Mouse (Mus musculus) adrenal gland, postnatal 36 days (tissue): ENCODE measurements around the gene Nsg1. TPM values are rescaled to one million over a fixed set of nuclear protein-coding genes. Genes with fewer than 3 reads are reported as not detected.

Source experiments
- DNase-seq, 2 experiments: peaks; one replicate each; pipeline ENCODE4 v3.0.0; 2021; ENCODE audit warnings: mixed read lengths in 1 of 2
- long read RNA-seq, 2 experiments: library from polyadenylated mRNA; stranded (forward); transcript quantifications; one replicate each; pipeline ENCODE4 v2.0.0; 2021; ENCODE audit warnings: borderline sequencing depth in 2 of 2
- total RNA-seq, 2 experiments: library from RNA; stranded (reverse); gene quantifications; 2 replicates each; pipeline ENCODE4 v1.2.3; 2021

Nsg1 gene
- 10 to 100 TPM; 43.2 to 53.4 TPM for total RNA-seq
- long read RNA-seq, experiment 1, transcript Nsg1-201 (5 exons, 2,581 nt), result major isoform, 81 of 99 reads
- long read RNA-seq, experiment 1, partial matches to known transcripts, result 4 of 99 reads
- long read RNA-seq, experiment 1, other reads (novel, unspliced or antisense), result 13 of 99 reads
- long read RNA-seq, experiment 2, transcript Nsg1-201 (5 exons, 2,581 nt), result major isoform, 28 of 37 reads
- long read RNA-seq, experiment 2, partial matches to known transcripts, result 3 of 37 reads
- long read RNA-seq, experiment 2, other reads (novel, unspliced or antisense), result 5 of 37 reads

- no peak for DNase-seq
Measured at GRCm38 (mm10) chr5:38159634-38160413, at the start of gene Nsg1. Gene Nsg1, minus strand, starts transcription at chr5:38159907.

DNA sequence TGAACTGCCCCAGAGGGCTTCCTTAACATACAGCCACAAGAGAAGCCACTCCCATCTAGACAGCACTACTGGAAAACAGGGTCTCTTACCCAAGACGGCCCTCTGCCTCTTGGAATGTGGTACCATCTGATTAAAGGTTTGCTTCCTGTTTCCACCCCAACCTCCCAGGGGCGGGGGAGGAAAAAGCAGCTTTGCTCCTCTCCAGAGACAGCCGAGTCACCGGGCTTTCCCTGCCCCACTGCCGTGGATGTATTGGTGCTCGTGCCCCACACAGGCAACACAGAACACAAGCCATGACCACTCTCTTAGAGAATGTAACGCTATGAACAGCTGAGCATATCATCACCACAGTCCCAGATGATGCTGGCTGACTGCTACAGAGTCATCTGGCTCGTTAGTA, 49.3 kb upstream of the Nsg1 start:
- no peak for DNase-seq

DNA sequence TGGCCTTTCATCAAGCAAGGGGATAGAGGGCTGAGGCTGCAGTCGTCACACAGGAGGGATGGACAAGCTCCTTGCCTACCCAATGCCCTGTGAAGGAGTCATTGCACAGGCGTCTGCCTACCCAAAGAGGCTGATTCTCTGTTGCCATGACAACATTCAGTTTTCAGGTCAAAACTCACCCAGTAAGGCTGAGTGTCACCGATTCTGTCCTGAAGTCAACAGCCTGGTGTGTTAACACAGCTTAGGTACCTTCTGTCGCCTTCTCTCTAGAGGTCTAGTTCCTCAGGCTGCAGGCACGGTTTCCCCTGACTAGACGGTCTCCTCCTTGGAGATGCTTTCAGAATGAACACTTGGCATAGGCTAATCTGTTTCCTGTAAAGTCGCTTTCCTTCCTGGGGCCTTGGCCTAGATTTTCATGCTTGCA, 45.6 kb upstream of the Nsg1 start:
- no peak for DNase-seq

- DNase-seq, result peak; percentile 25 to 43
Measured at GRCm38 (mm10) chr5:38199686-38200085, 40.0 kb upstream of the Nsg1 start.

GRCm38 (mm10) chr5:38197482-38197823, 37.7 kb upstream of the Nsg1 start:
- DNase-seq, result peak; percentile 86 to 89

DNA sequence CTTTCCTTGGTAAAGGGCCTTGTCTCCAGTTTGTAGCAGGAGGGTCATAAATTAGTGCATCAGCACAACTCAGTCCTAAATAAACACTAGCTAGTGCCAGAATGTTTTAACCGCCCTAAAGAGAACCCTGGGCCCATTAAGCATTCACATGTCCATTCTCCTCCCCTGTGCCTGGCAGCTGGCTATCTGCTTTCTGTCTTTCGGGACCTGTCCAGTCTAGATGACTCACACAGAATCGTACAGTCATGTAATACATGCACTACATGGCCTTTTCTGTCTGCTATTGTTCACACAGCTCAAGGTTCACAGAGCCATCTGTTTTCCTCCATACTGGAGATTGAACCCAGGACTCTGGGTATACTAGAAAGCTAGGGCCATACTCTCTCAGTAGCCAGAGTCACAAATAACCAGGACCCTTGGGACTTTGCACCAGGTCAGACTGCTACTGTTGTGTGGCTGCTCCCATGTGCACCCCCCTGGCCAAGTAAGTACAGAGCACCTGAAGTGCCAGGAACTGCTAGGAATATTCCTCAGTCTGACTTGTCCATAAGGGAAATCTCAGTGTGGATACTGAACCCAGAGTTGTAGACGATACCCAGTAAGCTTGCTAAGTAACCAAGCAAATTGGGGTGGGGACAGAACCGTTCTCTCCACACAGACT, 37.2 kb upstream of the Nsg1 start:
- peak; percentile 30 to 34 for DNase-seq

GRCm38 (mm10) chr5:38195941-38196340, 36.2 kb upstream of the Nsg1 start:
- DNase-seq, result peak; percentile 25

DNA sequence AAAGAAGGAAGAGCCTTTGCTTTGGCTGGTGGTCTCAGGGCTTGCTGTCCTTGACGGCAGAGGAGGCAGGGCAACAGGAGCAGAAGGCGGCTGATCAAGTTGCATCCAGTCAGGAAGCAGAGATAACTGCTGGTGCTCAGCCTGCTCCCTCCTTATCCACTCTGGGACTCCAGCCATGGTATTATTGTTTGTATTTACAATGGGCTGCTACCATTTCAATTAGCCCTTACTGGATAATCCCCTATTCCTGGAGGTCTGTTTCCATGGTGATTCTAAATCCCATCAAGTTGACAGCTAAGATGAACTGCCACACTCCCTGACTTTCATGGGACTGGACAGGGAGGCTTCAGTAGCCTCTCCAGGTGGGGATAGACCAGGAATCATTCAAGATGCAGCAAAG, 35.2 kb upstream of the Nsg1 start:
- DNase-seq, result no peak

DNA sequence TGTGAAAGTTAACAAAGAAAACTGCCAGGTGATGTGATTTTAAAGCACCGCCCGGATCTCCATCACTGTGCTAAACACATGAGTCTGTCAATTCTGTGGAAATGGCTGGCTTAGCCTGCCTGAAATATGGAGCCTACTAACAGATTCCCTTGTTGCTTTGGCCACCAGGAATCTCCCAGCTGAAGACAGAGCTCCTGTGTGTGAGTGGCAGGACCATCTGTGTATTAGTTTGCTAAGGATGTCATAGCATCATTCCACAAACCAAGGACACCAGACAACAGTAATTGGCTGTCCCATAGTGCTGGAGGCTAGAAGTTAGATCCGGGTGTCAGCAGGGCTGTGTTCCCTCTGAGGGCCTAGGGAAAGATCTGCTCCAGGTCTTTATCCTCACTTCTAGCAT, 31.2 kb upstream of the Nsg1 start:
- no peak for DNase-seq

DNA sequence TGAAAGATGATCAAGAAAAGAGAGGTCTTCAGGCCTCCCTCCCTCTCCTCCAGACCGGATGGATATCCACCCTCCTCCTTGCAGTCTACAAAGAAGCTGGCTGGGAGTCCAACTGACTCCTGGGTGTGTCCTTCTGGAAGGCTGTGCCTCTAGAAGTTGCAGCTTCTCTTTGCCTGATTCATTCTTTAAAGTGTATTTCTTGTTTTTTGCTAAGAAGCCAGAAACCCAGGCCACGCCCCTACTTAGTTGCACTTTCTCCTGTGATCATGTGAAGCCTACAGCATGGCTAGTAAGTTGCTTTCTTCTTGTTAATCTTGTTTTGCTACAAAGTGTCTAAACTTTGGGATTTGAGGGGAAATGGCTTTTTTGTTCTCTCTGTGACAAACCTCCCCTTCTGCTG, 27.3 kb upstream of the Nsg1 start:
- no peak for DNase-seq

DNA sequence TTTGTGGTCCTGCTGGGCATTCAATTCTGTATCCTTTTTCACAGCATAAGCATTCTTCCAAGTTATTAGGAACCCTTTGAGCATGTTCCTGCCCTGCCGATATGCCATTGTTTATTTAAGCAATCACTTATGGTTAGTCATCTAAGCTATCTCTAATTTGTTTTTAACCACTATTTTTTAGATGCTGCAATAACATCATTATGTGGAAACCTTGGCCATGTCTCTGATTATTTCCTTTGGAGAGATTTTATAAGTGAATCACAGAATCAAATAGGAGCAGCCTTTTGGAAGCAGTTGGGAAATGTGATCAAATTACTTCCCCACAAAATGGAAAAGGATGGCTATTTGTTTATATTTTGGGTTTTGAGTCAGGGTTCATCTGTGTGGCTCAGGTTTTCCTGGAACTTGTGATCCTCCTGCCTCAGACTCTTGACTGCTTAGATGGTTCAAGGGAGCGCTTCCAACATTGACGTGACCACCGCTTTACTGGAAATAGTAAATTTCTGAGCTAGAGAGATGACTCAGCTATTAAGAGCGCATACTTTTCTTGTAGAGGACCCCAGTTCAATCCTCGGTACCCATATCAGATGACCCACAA, 25.1 kb upstream of the Nsg1 start:
- no peak for DNase-seq

- no peak for DNase-seq
Measured at GRCm38 (mm10) chr5:38174256-38174912, 14.7 kb upstream of the Nsg1 start.

GRCm38 (mm10) chr5:38173766-38174165, 14.1 kb upstream of the Nsg1 start:
- no peak for DNase-seq

DNA sequence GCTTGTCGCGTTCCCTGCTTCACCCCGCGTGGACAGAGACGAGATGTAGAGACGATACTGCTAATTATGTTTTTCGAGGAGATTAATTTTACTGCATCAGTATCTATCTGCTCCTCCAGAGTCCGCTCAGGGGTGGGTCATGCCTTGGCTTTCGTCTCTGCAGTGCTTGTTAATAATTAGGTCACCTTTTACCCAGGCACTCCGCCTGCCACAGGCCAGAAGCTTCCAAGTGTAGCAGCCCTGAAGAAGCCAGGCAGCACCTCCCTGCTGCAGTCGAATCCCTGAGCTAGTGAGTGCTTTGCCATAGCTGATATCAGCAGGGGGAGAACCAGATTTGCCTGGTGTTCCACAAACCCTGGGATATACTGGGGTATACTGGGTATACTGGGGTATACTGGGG, 8.8 kb upstream of the Nsg1 start:
- no peak for DNase-seq

DNA sequence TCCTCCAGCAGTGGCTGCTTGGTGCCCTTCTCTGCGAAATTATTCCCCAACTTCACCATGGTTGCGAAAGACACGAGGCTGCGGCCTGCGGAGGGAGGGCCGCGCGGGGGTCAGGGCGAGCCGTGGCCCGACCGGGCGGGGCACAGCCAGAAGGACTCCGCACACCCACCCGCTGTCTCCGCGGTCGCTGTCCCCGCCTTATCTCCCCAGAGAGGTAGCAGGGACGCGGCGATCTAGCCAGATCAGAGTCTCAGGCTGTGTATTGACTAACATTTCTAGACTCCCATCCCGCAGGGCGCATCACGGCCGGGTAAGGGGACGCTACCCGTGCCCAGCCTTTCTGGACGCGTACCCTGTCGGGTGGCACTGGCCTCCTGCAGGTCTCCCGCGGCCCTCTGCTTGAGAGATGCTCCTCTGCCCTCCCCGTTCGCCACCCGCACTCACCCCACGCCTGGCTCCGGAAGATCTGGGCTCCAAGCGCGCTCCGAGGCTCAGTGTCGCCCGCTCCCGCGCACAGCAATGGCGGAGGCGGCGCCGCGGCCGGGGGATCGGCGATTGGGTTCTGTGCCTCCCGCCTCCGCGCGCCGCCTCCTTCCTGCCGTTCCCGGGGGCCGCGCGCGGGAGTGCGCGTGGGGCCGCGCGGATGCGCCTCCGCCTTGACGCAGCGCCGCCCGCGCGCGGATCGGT, 617 bp downstream of the Nsg1 start:
- DNase-seq, result peak; percentile 77

DNA sequence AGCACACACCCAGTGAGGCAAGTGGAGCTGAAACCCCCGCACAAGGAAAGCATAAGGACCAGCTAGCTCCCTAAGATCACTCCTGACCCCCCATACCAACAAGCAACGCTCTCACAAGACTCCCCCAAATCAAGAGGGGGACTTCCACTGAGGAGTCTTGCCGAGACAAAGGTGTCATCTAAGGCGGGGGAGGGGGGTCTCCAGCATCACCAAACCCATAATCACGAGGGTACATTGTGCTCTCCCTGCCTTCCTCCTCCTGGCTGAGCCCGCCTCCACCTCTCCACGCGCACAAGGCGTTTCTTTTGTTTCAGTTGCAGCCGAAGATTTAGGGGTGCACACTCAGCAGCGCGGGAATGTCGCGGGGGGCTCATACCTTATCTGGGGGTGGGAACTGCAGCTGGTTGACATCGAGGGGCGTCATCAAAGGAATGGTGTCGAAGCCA, 1.2 kb downstream of the Nsg1 start:
- DNase-seq, result no peak

DNA sequence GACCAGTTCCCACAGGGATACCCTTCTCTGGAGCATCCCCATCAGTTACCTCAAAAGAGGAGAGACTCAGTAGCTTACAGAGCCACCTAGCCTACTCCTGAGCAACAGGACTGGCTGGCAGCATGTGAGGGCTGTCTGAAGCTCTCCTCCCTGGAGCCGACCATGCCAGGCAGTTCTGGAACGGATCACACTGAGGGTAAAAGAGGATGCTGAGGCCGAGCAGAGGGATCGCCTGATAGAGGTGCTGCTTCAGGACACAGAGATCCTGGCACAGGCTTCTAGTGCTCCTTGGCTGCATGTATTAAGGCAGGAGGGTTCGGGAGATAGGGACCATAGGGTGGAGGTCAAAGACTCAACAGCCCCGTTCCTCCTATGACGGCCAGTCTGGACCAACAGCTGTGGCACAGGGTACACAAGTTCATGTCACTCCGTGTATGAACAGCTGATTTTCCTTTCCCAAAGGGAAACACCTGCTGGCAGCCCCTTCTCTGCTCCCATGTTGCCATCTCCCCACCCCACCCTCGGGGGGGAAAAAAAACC, 2.2 kb downstream of the Nsg1 start:
- no peak for DNase-seq

- no peak for DNase-seq
Measured at GRCm38 (mm10) chr5:38153636-38154035, 6.1 kb downstream of the Nsg1 start.

GRCm38 (mm10) chr5:38152201-38153108, 7.3 kb downstream of the Nsg1 start:
- no peak for DNase-seq

- peak in 1 of 2 experiments; percentile 49 for DNase-seq
Measured at GRCm38 (mm10) chr5:38151264-38151663, 8.4 kb downstream of the Nsg1 start.
